Mouse (Mus musculus) liver, postnatal 0 days (tissue): ENCODE data around the gene Nbea. TPM values are rescaled to one million over a fixed set of nuclear protein-coding genes. Genes with fewer than 3 reads are reported as not detected.

Experiments used
- ATAC-seq: fragments of 200-750 bp; cut with Nextera tagmentation; 2 replicates; pipeline ENCODE4 v1.8.0; 2017; ENCODE audit warnings: mild to moderate bottlenecking, moderate library complexity
- DNase-seq: peaks from one replicate; pipeline ENCODE4 v3.0.0-alpha.2; 2016
- H3K27ac ChIP-seq: fragments of 300-500 bp; sonication (generic); 2 replicates; pipeline ENCODE4 v1.5.1; 2014; ENCODE audit warnings: antibody characterized with exemption, moderate library complexity, mild to moderate bottlenecking, low read depth
- H3K27me3 ChIP-seq: fragments of 300-500 bp; sonication (generic); 2 replicates; pipeline ENCODE4 v1.6.1; 2014; ENCODE audit warnings: low read length, control low read depth, mixed read lengths; ENCODE audit not compliant: insufficient read depth
- H3K36me3 ChIP-seq: fragments of 300-500 bp; sonication (generic); replicated peaks from 2 replicates; pipeline ENCODE4 v1.6.1; 2014; ENCODE audit warnings: mild to moderate bottlenecking, control low read depth, low read length, moderate library complexity, mixed read lengths; ENCODE audit not compliant: insufficient read depth
- H3K4me1 ChIP-seq: fragments of 300-500 bp; sonication (generic); 2 replicates; pipeline ENCODE4 v1.6.1; 2014; ENCODE audit warnings: antibody characterized with exemption, mild to moderate bottlenecking, control low read depth; ENCODE audit not compliant: insufficient read depth
- H3K4me2 ChIP-seq: fragments of 300-500 bp; sonication (generic); 2 replicates; pipeline ENCODE4 v1.6.1; 2014; ENCODE audit warnings: low read depth, mild to moderate bottlenecking, low read length, moderate library complexity, mixed read lengths
- H3K4me3 ChIP-seq: fragments of 300-500 bp; sonication (generic); 2 replicates; pipeline ENCODE4 v1.5.1; 2014; ENCODE audit warnings: low read depth, low read length
- H3K9ac ChIP-seq: fragments of 300-500 bp; sonication (generic); replicated peaks from 2 replicates; pipeline ENCODE4 v1.6.1; 2014; ENCODE audit warnings: mild to moderate bottlenecking, moderate library complexity
- H3K9me3 ChIP-seq: fragments of 300-500 bp; sonication (generic); 2 replicates; pipeline ENCODE4 v1.6.1; 2016; ENCODE audit warnings: mild to moderate bottlenecking, control low read depth, low read length, mixed read lengths
- CTCF ChIP-seq: sonication (generic); IDR thresholded peaks from 2 replicates; pipeline ENCODE4 v1.5.1; 2016; ENCODE audit warnings: antibody characterized with exemption, low read depth
- EP300 ChIP-seq: IDR thresholded peaks from 2 replicates; pipeline ENCODE4 v1.6.1; 2016; ENCODE audit warnings: antibody characterized with exemption, low read depth, mild to moderate bottlenecking
- WGBS: fragments of 180-500 bp; shearing (Covaris S2); extraction: QIAGEN DNeasy Blood & Tissue Kit; methylation state at CpG from one replicate; pipeline ENCODE4 v1.1.7; 2014; ENCODE audit not compliant: insufficient replicate concordance; 5-methylcytosine and 5-hydroxymethylcytosine counted together
- polyA plus RNA-seq: library from polyadenylated mRNA; unstranded; fragments of >200 nt; fragmentation: Nextera tagmentation; extraction: Ambion mirVana; gene quantifications from 2 replicates; pipeline ENCODE4 v1.2.1, GENCODE M21; 2015

Nbea gene
- polyA plus RNA-seq, 1 experiment from 2014 or later, result 0.81 TPM

- H3K27ac ChIP-seq, result no peak overlapping the region
- no peaks in the 10 kb centered on the region for H3K27me3 ChIP-seq
- no peaks in the 10 kb centered on the region for H3K9me3 ChIP-seq
- H3K4me1 ChIP-seq, result peaks cover 3% of the 10 kb centered on the region; the same call in 1 of the 2 replicates
- no peak for TF ChIP-seq CTCF
- no peak for TF ChIP-seq EP300
- no peak for ATAC-seq
- H3K9ac ChIP-seq, result no peak overlapping the region
- no peaks in the 10 kb centered on the region for H3K36me3 ChIP-seq
- H3K4me2 ChIP-seq, result no peak overlapping the region
- H3K4me3 ChIP-seq, result no peak overlapping the region
- no peak for DNase-seq
- 53% methylated on average over 3 of the region's 3 CpGs for WGBS
These were observed 358.6 kb downstream of the Nbea start for GRCm38 (mm10) chr3:55824864-55825263.

- Histone ChIP-seq H3K4me2 (no peak overlapping the region), H3K27me3 (no peaks in the 10 kb centered on the region), H3K36me3 (no peaks in the 10 kb centered on the region), H3K27ac (no peak overlapping the region), H3K9me3 (no peaks in the 10 kb centered on the region), H3K4me3 (no peak overlapping the region), H3K4me1 (no peaks in the 10 kb centered on the region), H3K9ac (no peak overlapping the region)
- TF ChIP-seq CTCF, result no peak
- TF ChIP-seq EP300, result no peak
- DNase-seq (no peak), ATAC-seq (no peak)
These were observed 363.9 kb downstream of the Nbea start for GRCm38 (mm10) chr3:55819598-55819997.

- no peak for ATAC-seq
- Histone ChIP-seq H3K4me3 (no peak overlapping the region), H3K4me2 (no peak overlapping the region), H3K9ac (no peak overlapping the region), H3K4me1 (no peaks in the 10 kb centered on the region), H3K9me3 (no peaks in the 10 kb centered on the region), H3K27ac (no peak overlapping the region), H3K36me3 (no peaks in the 10 kb centered on the region), H3K27me3 (no peaks in the 10 kb centered on the region)
- TF ChIP-seq CTCF (no peak), EP300 (no peak)
- WGBS, result 72% methylated on average over 2 of the region's 2 CpGs
- no peak for DNase-seq
These were observed 365.4 kb downstream of the Nbea start for GRCm38 (mm10) chr3:55818082-55818481.

- no peaks in the 10 kb centered on the region for H3K4me1 ChIP-seq
- WGBS, result 31% methylated on average over 6 of the region's 6 CpGs
- no peak overlapping the region for H3K9ac ChIP-seq
- no peak overlapping the region for H3K4me3 ChIP-seq
- H3K27me3 ChIP-seq, result no peaks in the 10 kb centered on the region
- TF ChIP-seq EP300 (no peak), CTCF (no peak)
- no peak overlapping the region for H3K27ac ChIP-seq
- no peak for DNase-seq
- no peak for ATAC-seq
- H3K36me3 ChIP-seq, result no peaks in the 10 kb centered on the region
- no peak overlapping the region for H3K4me2 ChIP-seq
- H3K9me3 ChIP-seq, result no peaks in the 10 kb centered on the region
These were observed 366.7 kb downstream of the Nbea start for GRCm38 (mm10) chr3:55816638-55817375.

GRCm38 (mm10) chr3:55816096-55816495, 367.4 kb downstream of the Nbea start:
- no peak overlapping the region for H3K9ac ChIP-seq
- H3K9me3 ChIP-seq, result no peaks in the 10 kb centered on the region
- no peaks in the 10 kb centered on the region for H3K36me3 ChIP-seq
- H3K27ac ChIP-seq, result no peak overlapping the region
- 53% methylated on average over 5 of the region's 5 CpGs for whole genome bisulfite sequencing
- no peaks in the 10 kb centered on the region for H3K4me1 ChIP-seq
- H3K4me3 ChIP-seq, result no peak overlapping the region
- ATAC-seq (no peak), DNase-seq (no peak)
- TF ChIP-seq EP300 (no peak), CTCF (no peak)
- H3K4me2 ChIP-seq, result no peak overlapping the region
- H3K27me3 ChIP-seq, result no peaks in the 10 kb centered on the region

- ATAC-seq (no peak), DNase-seq (no peak)
- H3K27me3 ChIP-seq, result no peaks in the 10 kb centered on the region
- no peak overlapping the region for H3K27ac ChIP-seq
- H3K4me3 ChIP-seq, result no peak overlapping the region
- no peaks in the 10 kb centered on the region for H3K36me3 ChIP-seq
- H3K4me1 ChIP-seq, result no peaks in the 10 kb centered on the region
- no peak for TF ChIP-seq EP300
- TF ChIP-seq CTCF, result no peak
- 71% methylated on average over 5 of the region's 5 CpGs for WGBS
- H3K9me3 ChIP-seq, result no peaks in the 10 kb centered on the region
- no peak overlapping the region for H3K9ac ChIP-seq
- no peak overlapping the region for H3K4me2 ChIP-seq
These were observed 368.4 kb downstream of the Nbea start for GRCm38 (mm10) chr3:55814993-55815625.
